Mouse (Mus musculus) liver, embryonic 14.5 days (tissue): ENCODE measurements at regions not wholly inside any gene's neighbourhood (a gene's known extent, or its start where the extent isn't known, plus 50 kb on each side); places are given as distances from the start of the nearest gene placed in this dataset.

Experiments used
- CTCF ChIP-seq: IDR thresholded peaks from 2 replicates; pipeline ENCODE4 v1.5.1; 2016; ENCODE audit warnings: antibody characterized with exemption, low read depth, control low read depth
- EP300 ChIP-seq: IDR thresholded peaks from 2 replicates; pipeline ENCODE4 v1.6.1; 2016; ENCODE audit warnings: antibody characterized with exemption, low read depth

DNA sequence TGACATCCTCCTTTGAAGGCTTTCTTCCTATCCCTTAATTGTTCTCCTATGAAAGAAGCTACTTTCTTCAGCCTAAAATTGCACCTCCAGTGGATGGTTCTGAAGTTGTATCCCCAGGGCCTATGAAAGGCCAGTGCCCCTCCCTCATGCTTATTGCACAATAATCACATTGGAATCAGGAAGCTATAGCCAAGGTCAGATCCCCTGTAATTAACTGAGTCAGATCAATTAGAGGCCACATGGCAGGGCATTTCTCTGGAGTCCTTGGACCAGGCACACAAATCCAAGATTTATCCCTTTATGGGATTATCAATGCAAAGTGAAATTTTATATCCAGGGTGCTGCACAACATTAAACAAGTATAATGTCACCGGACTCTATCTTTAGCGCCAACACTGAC is 98.8 kb upstream of the Plppr4 start:
- no peak for TF ChIP-seq CTCF
- TF ChIP-seq EP300, result no peak
